Comparison of ENCODE assay signal across 22 mouse cellular contexts in genomic region chr11:86611991-86612390, GRCm38 (mm10).
A peak's percentile ranks its signal among the peaks of the same experiment; 100 is the strongest.
DNase-seq lines count a peak whose midpoint lies in the region; ATAC-seq and TF ChIP-seq lines count a peak whose summit lies in the region.
"Had no signal": no experiment of that assay in that cellular context is flagged by ENCODE, and none has a peak within 500 bp of the region (broad histone marks: within the 10 kb centered on the region; RNA-seq: fewer than 3 reads in every experiment).

No protein-coding gene starts in this region.

- peaks cover 21% of the 10 kb centered on the region for H3K36me3 ChIP-seq in liver, embryonic 13.5 days
- peaks cover 2% of the 10 kb centered on the region; the same call in 1 of the 2 replicates for H3K36me3 ChIP-seq in liver, embryonic 11.5 days (ENCODE audit: control insufficient read depth, insufficient read depth, low read length)
- peaks cover 2% of the 10 kb centered on the region; the same call in 1 of the 2 replicates for H3K36me3 ChIP-seq in liver, embryonic 16.5 days (ENCODE audit: control insufficient read depth, insufficient read depth)
- peaks cover 15% of the 10 kb centered on the region for H3K36me3 ChIP-seq in midbrain, embryonic 10.5 days
- H3K36me3 ChIP-seq: embryonic facial prominence, embryonic 15.5 days; forebrain, embryonic 15.5 days had no signal

- no peak for TF ChIP-seq POLR2A in bone marrow macrophage, adult 2 months (IDR thresholded peaks at IDR 0.05; ENCODE audit: borderline replicate concordance, low read depth, low read length)
- TF ChIP-seq POLR2A in embryonic fibroblast, embryonic 13.5 days (IDR thresholded peaks at IDR 0.05; ENCODE audit: low read depth, low read length) = no peak

- no peak overlapping the region for H3K4me2 ChIP-seq in liver, embryonic 13.5 days
- H3K4me2 ChIP-seq in liver, embryonic 11.5 days = no peak overlapping the region
- no peak overlapping the region for H3K4me2 ChIP-seq in liver, embryonic 16.5 days (ENCODE audit: low read depth, low read length)
- H3K4me2 ChIP-seq: embryonic facial prominence, embryonic 13.5 days; embryonic facial prominence, embryonic 15.5 days; forebrain, embryonic 13.5 days; forebrain, embryonic 15.5 days had no signal

- no peak for ATAC-seq in liver, embryonic 13.5 days (ENCODE audit: low read depth)
- ATAC-seq in liver, embryonic 11.5 days (replicated peaks; ENCODE audit: low FRiP score) = no peak
- ATAC-seq in liver, embryonic 16.5 days (ENCODE audit: low read depth) = no peak
- ATAC-seq: forebrain, embryonic 13.5 days; forebrain, embryonic 15.5 days; forebrain, postnatal 0 days had no signal

- no peaks in the 10 kb centered on the region for H3K27me3 ChIP-seq in liver, embryonic 13.5 days
- no peaks in the 10 kb centered on the region for H3K27me3 ChIP-seq in liver, embryonic 11.5 days (replicated peaks; ENCODE audit: control insufficient read depth, insufficient read depth, low read length)
- H3K27me3 ChIP-seq in liver, embryonic 16.5 days (ENCODE audit: control insufficient read depth, insufficient read depth, low read depth, low read length) = no peaks in the 10 kb centered on the region
- no peaks in the 10 kb centered on the region for H3K27me3 ChIP-seq in midbrain, embryonic 10.5 days (ENCODE audit: low read depth, poor library complexity, severe bottlenecking)
- H3K27me3 ChIP-seq: embryonic facial prominence, embryonic 13.5 days; embryonic facial prominence, embryonic 15.5 days; forebrain, embryonic 13.5 days; forebrain, embryonic 15.5 days had no signal

- 74% methylated on average over 1 of the region's 1 CpGs for WGBS in liver, embryonic 13.5 days (ENCODE audit: insufficient replicate concordance)
- 86% methylated on average over 1 of the region's 1 CpGs for WGBS in liver, embryonic 11.5 days
- WGBS in liver, embryonic 16.5 days (ENCODE audit: insufficient replicate concordance) = 93% methylated on average over 1 of the region's 1 CpGs
- WGBS in midbrain, embryonic 10.5 days = 95% methylated on average over 1 of the region's 1 CpGs

- peaks cover 57% of the 10 kb centered on the region for H3K4me1 ChIP-seq in liver, embryonic 13.5 days (replicated peaks)
- peaks cover 6% of the 10 kb centered on the region for H3K4me1 ChIP-seq in liver, embryonic 11.5 days (replicated peaks; ENCODE audit: control insufficient read depth, insufficient read depth, low read length)
- peaks cover 63% of the 10 kb centered on the region for H3K4me1 ChIP-seq in bone marrow macrophage, adult 2 months (ENCODE audit: control insufficient read depth, insufficient read depth, low read length)
- H3K4me1 ChIP-seq in embryonic fibroblast, embryonic 13.5 days (ENCODE audit: control insufficient read depth, insufficient read depth, low read length) = peaks cover 12% of the 10 kb centered on the region
- peaks cover 31% of the 10 kb centered on the region for H3K4me1 ChIP-seq in liver, embryonic 16.5 days (ENCODE audit: control insufficient read depth, low read depth, low read length)
- no peaks in the 10 kb centered on the region for H3K4me1 ChIP-seq in midbrain, embryonic 10.5 days
- H3K4me1 ChIP-seq: embryonic facial prominence, embryonic 13.5 days; embryonic facial prominence, embryonic 15.5 days; forebrain, embryonic 13.5 days; forebrain, embryonic 15.5 days had no signal

- TF ChIP-seq CTCF in bone marrow macrophage, adult 2 months (IDR thresholded peaks at IDR 0.05; ENCODE audit: low read depth, low read length) = no peak
- no peak for TF ChIP-seq CTCF in embryonic fibroblast, embryonic 13.5 days (IDR thresholded peaks at IDR 0.05; ENCODE audit: borderline replicate concordance, insufficient read depth, low read length)

- no peak overlapping the region for H3K9ac ChIP-seq in liver, embryonic 13.5 days
- no peak overlapping the region for H3K9ac ChIP-seq in liver, embryonic 11.5 days (ENCODE audit: low read depth, low read length)
- H3K9ac ChIP-seq in liver, embryonic 16.5 days (ENCODE audit: low read depth, low read length) = no peak overlapping the region
- H3K9ac ChIP-seq: embryonic facial prominence, embryonic 13.5 days; embryonic facial prominence, embryonic 15.5 days; forebrain, embryonic 13.5 days; forebrain, embryonic 15.5 days; forebrain, postnatal 0 days had no signal

- DNase-seq in liver, embryonic 13.5 days = no peak
- DNase-seq in liver, embryonic 11.5 days (ENCODE audit: low spot score) = no peak
- no peak for DNase-seq in midbrain, embryonic 10.5 days (ENCODE audit: low spot score)
- DNase-seq in ovary, postnatal 10 days (ENCODE audit: low spot score) = no peak
- no peak for DNase-seq in ovary, postnatal 14 days (ENCODE audit: low spot score)
- DNase-seq: adrenal gland, adult 2 months; adrenal gland, postnatal 10 days; adrenal gland, postnatal 25 days; cerebellum, adult 11-12 months; cerebellum, adult 2 months; cerebellum, adult 9-10 months; cerebellum, postnatal 14 days; cerebellum, postnatal 36 days; embryo, embryonic 11 days; forebrain, postnatal 0 days had no signal

- H3K9me3 ChIP-seq in liver, embryonic 13.5 days (replicated peaks) = no peaks in the 10 kb centered on the region
- no peaks in the 10 kb centered on the region for H3K9me3 ChIP-seq in liver, embryonic 11.5 days (ENCODE audit: control insufficient read depth, low read length)
- H3K9me3 ChIP-seq in liver, embryonic 16.5 days (replicated peaks; ENCODE audit: control insufficient read depth, low read length) = no peaks in the 10 kb centered on the region
- H3K9me3 ChIP-seq in midbrain, embryonic 10.5 days (replicated peaks) = no peaks in the 10 kb centered on the region
- H3K9me3 ChIP-seq: embryonic facial prominence, embryonic 13.5 days; embryonic facial prominence, embryonic 15.5 days; forebrain, embryonic 13.5 days; forebrain, embryonic 15.5 days had no signal

- H3K27ac ChIP-seq in liver, embryonic 13.5 days = peak overlapping the region; percentile 84
- no peak overlapping the region for H3K27ac ChIP-seq in liver, embryonic 11.5 days (ENCODE audit: low read depth, low read length)
- 0 out of 2 replicates have a peak overlapping the region, but pooled peaks have one; percentile 18 for H3K27ac ChIP-seq in bone marrow macrophage, adult 2 months (ENCODE audit: insufficient read depth, low read depth, low read length)
- H3K27ac ChIP-seq in embryonic fibroblast, embryonic 13.5 days (ENCODE audit: insufficient read depth, low read length) = 0 out of 2 replicates have a peak overlapping the region, but pooled peaks have one; percentile 25
- peak overlapping the region; percentile 17; the same call in 1 of the 2 replicates for H3K27ac ChIP-seq in liver, embryonic 16.5 days (ENCODE audit: low read length)
- H3K27ac ChIP-seq in midbrain, embryonic 10.5 days (replicated peaks) = no peak overlapping the region
- H3K27ac ChIP-seq: embryonic facial prominence, embryonic 13.5 days; embryonic facial prominence, embryonic 15.5 days; forebrain, embryonic 13.5 days; forebrain, embryonic 15.5 days had no signal

- H3K4me3 ChIP-seq in liver, embryonic 13.5 days (replicated peaks) = no peak overlapping the region
- no peak overlapping the region for H3K4me3 ChIP-seq in liver, embryonic 11.5 days (ENCODE audit: low read depth, low read length)
- H3K4me3 ChIP-seq in bone marrow macrophage, adult 2 months (ENCODE audit: insufficient read depth, low read length) = no peak overlapping the region
- no peak overlapping the region for H3K4me3 ChIP-seq in embryonic fibroblast, embryonic 13.5 days (ENCODE audit: insufficient read depth, low read length)
- H3K4me3 ChIP-seq in liver, embryonic 16.5 days (ENCODE audit: low read depth, low read length) = no peak overlapping the region
- no peak overlapping the region for H3K4me3 ChIP-seq in midbrain, embryonic 10.5 days
- H3K4me3 ChIP-seq: embryonic facial prominence, embryonic 13.5 days; embryonic facial prominence, embryonic 15.5 days; forebrain, embryonic 13.5 days; forebrain, embryonic 15.5 days had no signal

Comparison
In these comparisons a context has a peak if more than half of its experiments do, and no peak if none do; other contexts are left out.
1. H3K27ac ChIP-seq: peak in liver, embryonic 13.5 days (single experiment), bone marrow macrophage, adult 2 months (single experiment), embryonic fibroblast, embryonic 13.5 days (single experiment) and liver, embryonic 16.5 days (single experiment); none in liver, embryonic 11.5 days (single experiment) and midbrain, embryonic 10.5 days (single experiment).